Mouse (Mus musculus): ENCODE data around the gene Cdk17. TPM values are rescaled to one million over a fixed set of nuclear protein-coding genes. Genes with fewer than 3 reads are reported as not detected.
A peak's percentile ranks its signal among the peaks of the same experiment; 100 is the strongest.

Gene Cdk17
- polyA plus RNA-seq, 1 experiment, result 25.8 TPM

DNA sequence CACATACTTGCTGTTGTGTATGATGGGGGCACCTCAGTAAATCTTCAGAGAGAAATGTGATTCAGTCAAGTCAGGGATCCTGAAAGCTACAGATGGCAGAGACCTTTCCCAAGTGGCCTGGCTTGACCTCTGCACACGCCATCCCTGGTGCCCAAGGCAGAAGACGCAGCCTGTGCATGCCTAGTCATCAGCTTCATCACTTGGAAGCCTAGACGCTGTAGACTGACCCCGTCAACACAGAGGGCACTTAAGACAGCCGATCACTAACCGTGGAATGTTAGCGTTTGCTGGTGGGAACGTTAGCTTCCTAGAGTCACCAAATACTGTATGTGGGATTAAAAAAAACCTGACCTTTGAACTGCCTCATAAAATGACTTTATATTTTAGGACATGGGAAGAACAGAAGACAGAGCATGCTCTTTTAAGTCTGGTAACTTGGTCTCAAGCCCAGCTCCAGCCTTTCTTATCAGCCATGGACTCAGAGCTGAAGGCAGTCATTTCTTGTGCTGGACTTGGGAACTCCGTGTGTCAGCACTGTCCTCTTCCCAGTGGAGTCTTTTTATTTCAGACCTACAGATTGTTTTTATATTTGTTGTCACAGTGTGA lies 78.6 kb downstream of the Cdk17 start:
- Histone ChIP-seq H3K27ac (ENCODE audit: insufficient read depth, low read depth, low read length) (no peak overlapping the region), H3K4me3 (ENCODE audit: insufficient read depth, low read length) (no peak overlapping the region), H3K4me1 (ENCODE audit: control insufficient read depth, insufficient read depth, low read length) (peaks cover 11% of the 10 kb centered on the region)
- TF ChIP-seq CTCF (IDR thresholded peaks at IDR 0.05; ENCODE audit: low read depth, low read length), result no peak
- no peak for TF ChIP-seq POLR2A (IDR thresholded peaks at IDR 0.05; ENCODE audit: borderline replicate concordance, low read depth, low read length)

DNA sequence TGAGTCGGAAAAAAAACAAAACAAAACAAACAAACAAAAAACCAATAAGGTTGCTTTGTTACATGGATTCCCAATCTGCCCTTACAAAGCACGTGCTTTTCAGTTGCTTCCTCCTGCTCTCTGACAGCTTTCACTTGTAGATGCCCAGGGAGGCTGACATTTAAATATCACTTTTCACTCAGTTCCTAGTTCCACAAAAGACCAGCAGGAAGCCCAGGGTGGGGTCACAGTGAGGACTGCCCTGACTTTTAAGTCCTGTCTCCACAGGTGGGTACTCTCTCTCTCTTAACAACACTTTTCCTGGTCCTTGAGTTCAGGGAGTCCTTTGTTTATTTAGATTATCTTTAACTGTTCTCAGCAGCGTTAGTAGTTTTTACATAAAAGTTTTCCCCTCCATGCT lies 81.5 kb downstream of the Cdk17 start:
- Histone ChIP-seq H3K27ac (ENCODE audit: insufficient read depth, low read depth, low read length) (peak overlapping the region; percentile 58), H3K4me1 (ENCODE audit: control insufficient read depth, insufficient read depth, low read length) (peaks cover 13% of the 10 kb centered on the region)
- TF ChIP-seq POLR2A (IDR thresholded peaks at IDR 0.05; ENCODE audit: borderline replicate concordance, low read depth, low read length), result no peak
- no peak for TF ChIP-seq CTCF (IDR thresholded peaks at IDR 0.05; ENCODE audit: low read depth, low read length)

DNA sequence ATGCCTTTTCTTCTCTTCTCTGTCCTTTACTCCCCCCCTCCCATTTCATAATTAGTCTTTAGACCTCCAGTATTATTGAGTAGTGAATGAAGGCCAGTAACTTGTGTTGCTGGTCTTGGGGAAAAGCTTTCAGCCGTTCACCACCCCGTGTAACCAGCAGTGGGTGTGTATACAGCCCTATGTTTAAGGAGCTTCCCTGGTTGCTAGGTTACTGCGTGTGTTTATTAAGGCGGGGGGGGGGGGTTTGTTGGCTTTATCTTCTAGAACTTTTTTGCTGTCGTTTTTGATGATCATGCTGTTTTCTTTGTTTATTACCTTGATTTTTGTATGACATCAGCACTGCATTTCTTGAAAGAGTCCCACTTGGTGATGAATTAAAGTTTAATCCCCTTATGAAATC lies 82.2 kb downstream of the Cdk17 start:
- no peak for TF ChIP-seq CTCF (IDR thresholded peaks at IDR 0.05; ENCODE audit: low read depth, low read length)
- TF ChIP-seq POLR2A (IDR thresholded peaks at IDR 0.05; ENCODE audit: borderline replicate concordance, low read depth, low read length), result no peak
- no peak overlapping the region for H3K4me3 ChIP-seq (ENCODE audit: insufficient read depth, low read length)
- H3K4me1 ChIP-seq (ENCODE audit: control insufficient read depth, insufficient read depth, low read length), result peaks cover 13% of the 10 kb centered on the region
- no peak overlapping the region for H3K27ac ChIP-seq (ENCODE audit: insufficient read depth, low read depth, low read length)

More for the DNA sequence above, 81.5 kb downstream of the Cdk17 start:
- H3K4me3 ChIP-seq (ENCODE audit: insufficient read depth, low read length), result no peak overlapping the region

DNA sequence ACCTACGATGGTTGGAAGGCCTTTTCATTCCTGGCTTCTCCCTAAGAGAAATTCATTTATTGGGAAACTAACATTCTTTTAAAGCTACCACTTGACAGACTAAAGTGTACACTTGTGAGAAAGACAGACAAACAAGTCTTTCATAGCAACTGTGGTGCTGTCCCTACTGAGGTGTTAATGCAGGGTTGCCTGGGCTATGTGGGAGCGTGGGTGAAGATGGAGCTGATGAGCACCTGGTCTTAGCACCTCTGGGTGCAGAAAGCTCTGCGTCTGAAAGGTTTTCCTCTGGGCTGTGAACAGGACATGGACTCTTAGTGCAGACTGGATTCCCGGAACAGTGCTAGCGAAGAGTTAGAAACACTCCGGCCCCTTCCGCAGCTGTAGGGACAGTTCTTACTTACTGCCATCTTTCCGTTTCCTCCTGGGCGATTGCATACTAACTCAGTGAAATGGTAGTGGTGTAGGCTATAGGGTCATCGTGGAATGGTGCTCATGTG lies 83.6 kb downstream of the Cdk17 start:
- Histone ChIP-seq H3K4me3 (ENCODE audit: insufficient read depth, low read length) (no peak overlapping the region), H3K27ac (ENCODE audit: insufficient read depth, low read depth, low read length) (no peak overlapping the region), H3K4me1 (ENCODE audit: control insufficient read depth, insufficient read depth, low read length) (peaks cover 13% of the 10 kb centered on the region)
- no peak for TF ChIP-seq POLR2A (IDR thresholded peaks at IDR 0.05; ENCODE audit: borderline replicate concordance, low read depth, low read length)
- TF ChIP-seq CTCF (IDR thresholded peaks at IDR 0.05; ENCODE audit: low read depth, low read length), result no peak

DNA sequence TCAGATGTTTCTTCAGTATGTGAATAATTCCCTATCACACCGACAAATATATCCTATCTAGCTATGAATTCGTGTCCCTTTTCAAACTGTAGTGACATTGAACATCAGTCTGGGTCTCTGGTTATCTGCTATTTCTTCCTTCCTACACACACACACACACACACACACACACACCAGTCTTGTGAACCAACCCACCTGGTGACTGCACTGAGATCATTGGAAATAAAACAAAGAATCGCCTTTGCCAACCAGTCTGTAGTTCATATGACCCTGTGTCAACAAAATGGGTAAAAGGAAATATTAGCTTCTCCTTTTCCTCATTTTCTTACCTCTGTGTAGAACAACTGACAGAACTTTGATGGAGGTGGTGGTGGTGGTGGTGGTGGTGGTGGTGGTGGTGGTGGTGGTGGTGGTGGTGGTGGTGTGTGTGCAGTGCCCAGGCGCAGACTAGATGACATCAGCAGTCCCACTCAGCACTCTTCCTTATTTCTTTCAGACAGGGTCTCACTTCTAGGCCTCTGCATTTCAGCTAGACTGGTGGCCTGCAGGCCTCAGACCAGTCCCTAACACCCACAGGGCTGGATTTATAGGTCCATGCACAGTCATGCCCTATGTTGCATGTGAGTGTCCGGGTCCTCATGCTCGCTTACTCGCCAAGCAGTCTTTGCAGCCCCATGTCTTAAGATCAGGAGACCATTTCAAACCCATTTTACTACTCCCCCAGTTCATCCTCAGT lies 85.7 kb downstream of the Cdk17 start:
- no peak overlapping the region for H3K27ac ChIP-seq (ENCODE audit: insufficient read depth, low read depth, low read length)
- H3K4me1 ChIP-seq (ENCODE audit: control insufficient read depth, insufficient read depth, low read length), result peaks cover 13% of the 10 kb centered on the region
- H3K4me3 ChIP-seq (ENCODE audit: insufficient read depth, low read length), result no peak overlapping the region
- TF ChIP-seq CTCF (IDR thresholded peaks at IDR 0.05; ENCODE audit: low read depth, low read length) (no peak), POLR2A (IDR thresholded peaks at IDR 0.05; ENCODE audit: borderline replicate concordance, low read depth, low read length) (no peak)

DNA sequence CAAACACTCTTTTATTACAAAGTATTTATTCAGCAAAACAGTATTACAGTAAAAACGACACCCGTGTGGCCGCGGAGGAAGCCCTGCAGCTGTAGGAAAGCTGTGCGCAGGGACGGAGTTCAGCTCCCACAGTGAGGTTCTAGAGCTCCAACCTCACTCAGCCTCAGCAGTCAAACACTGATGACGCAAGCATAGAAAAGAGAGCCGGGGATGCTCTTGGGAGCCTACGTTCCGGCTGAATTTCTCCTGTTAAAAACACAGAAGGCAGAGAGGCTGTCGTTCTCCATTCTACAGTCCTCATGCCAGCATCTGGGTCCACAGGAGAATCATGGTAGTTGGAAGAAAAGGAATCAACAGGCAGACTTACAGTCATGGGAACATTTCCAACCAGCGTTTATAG lies 86.7 kb downstream of the Cdk17 start:
- no peak overlapping the region for H3K4me3 ChIP-seq (ENCODE audit: insufficient read depth, low read length)
- H3K27ac ChIP-seq (ENCODE audit: insufficient read depth, low read depth, low read length), result no peak overlapping the region
- TF ChIP-seq CTCF (IDR thresholded peaks at IDR 0.05; ENCODE audit: low read depth, low read length) (no peak), POLR2A (IDR thresholded peaks at IDR 0.05; ENCODE audit: borderline replicate concordance, low read depth, low read length) (no peak)
- H3K4me1 ChIP-seq (ENCODE audit: control insufficient read depth, insufficient read depth, low read length), result peaks cover 7% of the 10 kb centered on the region

DNA sequence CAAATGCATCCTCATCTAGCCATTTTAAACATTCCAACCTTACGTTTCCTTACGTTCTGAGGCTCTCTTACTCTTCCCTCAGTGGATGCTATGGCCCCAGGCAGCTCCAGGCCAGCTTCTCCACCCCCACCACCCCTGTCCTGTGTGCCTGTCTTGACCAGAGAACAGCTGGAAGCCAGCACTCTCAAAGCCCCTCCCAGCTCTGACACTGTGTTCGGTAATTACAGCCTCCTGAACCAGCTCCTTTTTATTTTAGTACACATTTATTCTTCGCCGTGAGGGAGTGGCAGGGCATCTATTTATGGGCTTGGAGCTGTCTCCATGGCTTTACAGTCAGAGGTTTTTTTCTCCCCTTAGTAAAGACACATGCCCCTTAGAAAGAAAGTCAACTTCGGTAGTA lies 87.2 kb downstream of the Cdk17 start:
- no peak overlapping the region for H3K27ac ChIP-seq (ENCODE audit: insufficient read depth, low read depth, low read length)
- no peak overlapping the region for H3K4me3 ChIP-seq (ENCODE audit: insufficient read depth, low read length)
- H3K4me1 ChIP-seq (ENCODE audit: control insufficient read depth, insufficient read depth, low read length), result peaks cover 7% of the 10 kb centered on the region
- TF ChIP-seq CTCF (IDR thresholded peaks at IDR 0.05; ENCODE audit: low read depth, low read length), result no peak
- TF ChIP-seq POLR2A (IDR thresholded peaks at IDR 0.05; ENCODE audit: borderline replicate concordance, low read depth, low read length), result no peak

DNA sequence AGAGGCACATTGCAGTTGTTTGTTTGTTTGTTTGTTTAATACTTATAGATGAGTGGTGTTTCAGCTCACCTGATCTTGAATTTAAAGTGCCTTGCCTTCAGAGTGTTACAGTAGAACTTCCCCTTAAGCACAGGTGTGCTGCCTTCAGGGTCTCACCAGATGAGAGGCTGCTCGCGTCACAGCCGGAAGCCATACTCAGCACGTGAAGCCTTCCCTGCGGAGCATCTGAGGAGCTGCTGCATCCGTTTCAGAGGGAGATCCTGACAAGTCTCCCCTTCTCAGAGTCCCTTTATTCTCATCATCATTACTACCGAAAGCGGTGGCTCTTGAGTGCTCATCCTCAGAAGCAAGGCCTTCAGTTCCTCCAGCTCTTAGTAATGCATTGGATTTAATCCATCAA lies 87.7 kb downstream of the Cdk17 start:
- Histone ChIP-seq H3K4me3 (ENCODE audit: insufficient read depth, low read length) (no peak overlapping the region), H3K4me1 (ENCODE audit: control insufficient read depth, insufficient read depth, low read length) (peaks cover 7% of the 10 kb centered on the region), H3K27ac (ENCODE audit: insufficient read depth, low read depth, low read length) (no peak overlapping the region)
- TF ChIP-seq CTCF (IDR thresholded peaks at IDR 0.05; ENCODE audit: low read depth, low read length) (no peak), POLR2A (IDR thresholded peaks at IDR 0.05; ENCODE audit: borderline replicate concordance, low read depth, low read length) (no peak)

DNA sequence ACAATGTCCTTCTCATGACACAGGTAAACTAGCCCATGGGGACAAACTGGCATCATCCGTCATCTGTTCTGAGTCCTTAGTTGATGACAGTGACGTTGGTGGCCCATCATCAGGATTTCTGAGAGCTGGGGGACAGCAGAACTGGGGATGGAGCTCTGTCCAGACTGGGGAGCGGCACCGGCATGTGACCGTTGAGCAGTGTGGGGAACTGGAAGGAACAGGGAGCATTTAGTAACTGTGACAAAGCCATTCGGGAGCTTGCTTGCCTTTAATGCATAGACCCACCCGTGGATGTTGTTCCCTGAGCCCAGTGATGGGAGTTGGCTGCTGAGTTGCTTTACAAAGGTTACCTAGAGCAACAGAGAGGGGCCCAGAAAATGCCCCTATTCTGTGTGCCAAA lies 89.2 kb downstream of the Cdk17 start:
- Histone ChIP-seq H3K4me3 (ENCODE audit: insufficient read depth, low read length) (no peak overlapping the region), H3K4me1 (ENCODE audit: control insufficient read depth, insufficient read depth, low read length) (peaks cover 7% of the 10 kb centered on the region), H3K27ac (ENCODE audit: insufficient read depth, low read depth, low read length) (no peak overlapping the region)
- TF ChIP-seq CTCF (IDR thresholded peaks at IDR 0.05; ENCODE audit: low read depth, low read length) (no peak), POLR2A (IDR thresholded peaks at IDR 0.05; ENCODE audit: borderline replicate concordance, low read depth, low read length) (no peak)

Measured in bone marrow macrophage, adult 2 months (primary cell).